Mouse (Mus musculus): ENCODE measurements around the gene Mgat3. TPM values are rescaled to one million over a fixed set of nuclear protein-coding genes. Genes with fewer than 3 reads are reported as not detected.

Mgat3 gene
- polyA plus RNA-seq, 1 experiment from 2014 or later = 12.8 TPM

- no peak overlapping the region for H3K9ac ChIP-seq (replicated peaks; ENCODE audit: low read depth, low read length)
- no peaks in the 10 kb centered on the region for H3K9me3 ChIP-seq (ENCODE audit: control insufficient read depth, low read depth, low read length)
- H3K27me3 ChIP-seq (ENCODE audit: control insufficient read depth, insufficient read depth, low read length) = no peaks in the 10 kb centered on the region
- H3K36me3 ChIP-seq (ENCODE audit: control insufficient read depth, insufficient read depth, low read length) = no peaks in the 10 kb centered on the region
- no peak overlapping the region for H3K4me2 ChIP-seq (replicated peaks; ENCODE audit: low read depth, low read length)
- no peak overlapping the region for H3K4me3 ChIP-seq (ENCODE audit: low read depth, low read length)
- no peak overlapping the region for H3K27ac ChIP-seq (ENCODE audit: low read length)
- ATAC-seq (ENCODE audit: insufficient number of reproducible peaks, insufficient read depth, low FRiP score, low read depth) = no peak
- 43% methylated on average over 2 of the region's 2 CpGs for WGBS
- no peaks in the 10 kb centered on the region for H3K4me1 ChIP-seq (ENCODE audit: control insufficient read depth, insufficient read depth, low read length)
Measured at GRCm38 (mm10) chr15:80225796-80226195, 52.3 kb downstream of the Mgat3 start.

GRCm38 (mm10) chr15:80228071-80228800 lies 54.7 kb downstream of the Mgat3 start:
- Histone ChIP-seq H3K4me1 (ENCODE audit: control insufficient read depth, insufficient read depth, low read length) (peaks cover 1% of the 10 kb centered on the region; the same call in 1 of the 2 replicates), H3K9me3 (ENCODE audit: control insufficient read depth, low read depth, low read length) (no peaks in the 10 kb centered on the region), H3K27me3 (ENCODE audit: control insufficient read depth, insufficient read depth, low read length) (no peaks in the 10 kb centered on the region), H3K4me2 (replicated peaks; ENCODE audit: low read depth, low read length) (no peak overlapping the region), H3K9ac (replicated peaks; ENCODE audit: low read depth, low read length) (no peak overlapping the region), H3K4me3 (ENCODE audit: low read depth, low read length) (no peak overlapping the region), H3K36me3 (ENCODE audit: control insufficient read depth, insufficient read depth, low read length) (no peaks in the 10 kb centered on the region), H3K27ac (ENCODE audit: low read length) (no peak overlapping the region)
- WGBS = 82% methylated on average over 17 of the region's 17 CpGs
- ATAC-seq (ENCODE audit: insufficient number of reproducible peaks, insufficient read depth, low FRiP score, low read depth) = no peak

DNA sequence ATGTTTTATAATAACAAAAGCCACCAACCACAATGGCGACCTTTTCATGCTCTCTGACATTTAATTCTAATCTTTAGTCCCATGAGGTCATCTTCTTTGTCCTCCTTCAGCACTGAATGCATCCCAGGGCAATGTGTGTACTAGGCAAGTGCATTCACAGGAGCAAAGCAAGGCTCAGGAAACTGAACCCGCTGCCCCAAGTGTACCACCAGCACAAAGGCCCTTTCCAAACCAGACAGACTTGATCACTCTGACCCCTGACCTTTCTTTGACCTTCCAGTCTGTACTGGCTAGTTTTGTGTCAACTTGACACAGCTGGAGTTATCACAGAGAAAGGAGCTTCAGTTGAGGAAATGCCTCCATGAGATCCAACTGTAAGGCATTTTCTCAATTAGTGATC lies 58.8 kb downstream of the Mgat3 start:
- no peak overlapping the region for H3K4me3 ChIP-seq (ENCODE audit: low read depth, low read length)
- H3K36me3 ChIP-seq (ENCODE audit: control insufficient read depth, insufficient read depth, low read length) = peaks cover 19% of the 10 kb centered on the region
- no peak overlapping the region for H3K4me2 ChIP-seq (replicated peaks; ENCODE audit: low read depth, low read length)
- H3K9ac ChIP-seq (replicated peaks; ENCODE audit: low read depth, low read length) = no peak overlapping the region
- no peaks in the 10 kb centered on the region for H3K9me3 ChIP-seq (ENCODE audit: control insufficient read depth, low read depth, low read length)
- 72% methylated on average over 2 of the region's 2 CpGs for WGBS
- no peak overlapping the region for H3K27ac ChIP-seq (ENCODE audit: low read length)
- no peaks in the 10 kb centered on the region for H3K27me3 ChIP-seq (ENCODE audit: control insufficient read depth, insufficient read depth, low read length)
- ATAC-seq (ENCODE audit: insufficient number of reproducible peaks, insufficient read depth, low FRiP score, low read depth) = no peak
- peaks cover 7% of the 10 kb centered on the region; the same call in 1 of the 2 replicates for H3K4me1 ChIP-seq (ENCODE audit: control insufficient read depth, insufficient read depth, low read length)

DNA sequence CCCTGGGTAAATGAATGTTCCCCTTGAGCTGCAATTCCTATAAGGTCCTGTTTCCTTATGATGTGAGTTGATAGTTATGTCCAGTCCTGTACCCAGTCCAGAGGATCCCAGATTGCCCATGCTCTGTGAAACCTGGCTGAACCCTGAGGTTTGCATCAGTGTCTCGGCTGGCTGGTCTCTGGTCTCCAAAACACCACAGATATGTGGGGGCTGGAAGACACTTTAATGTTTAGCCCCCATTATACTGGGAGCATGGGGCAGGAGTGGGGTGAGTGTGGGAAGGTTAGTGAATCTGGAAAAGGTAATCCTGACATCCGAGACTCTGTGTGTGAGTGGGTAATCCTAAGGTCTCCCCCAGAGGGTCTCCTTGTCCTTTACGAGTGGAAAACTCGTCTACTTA lies 59.5 kb downstream of the Mgat3 start:
- no peaks in the 10 kb centered on the region for H3K27me3 ChIP-seq (ENCODE audit: control insufficient read depth, insufficient read depth, low read length)
- peaks cover 7% of the 10 kb centered on the region; the same call in 1 of the 2 replicates for H3K4me1 ChIP-seq (ENCODE audit: control insufficient read depth, insufficient read depth, low read length)
- H3K27ac ChIP-seq (ENCODE audit: low read length) = peak overlapping the region; percentile 66; the same call in 1 of the 2 replicates
- H3K4me2 ChIP-seq (replicated peaks; ENCODE audit: low read depth, low read length) = 0 out of 2 replicates have a peak overlapping the region, but pooled peaks have one; percentile 76
- H3K9me3 ChIP-seq (ENCODE audit: control insufficient read depth, low read depth, low read length) = no peaks in the 10 kb centered on the region
- WGBS = 63% methylated on average over 4 of the region's 4 CpGs
- ATAC-seq (ENCODE audit: insufficient number of reproducible peaks, insufficient read depth, low FRiP score, low read depth) = no peak
- no peak overlapping the region for H3K4me3 ChIP-seq (ENCODE audit: low read depth, low read length)
- no peak overlapping the region for H3K9ac ChIP-seq (replicated peaks; ENCODE audit: low read depth, low read length)
- peaks cover 23% of the 10 kb centered on the region for H3K36me3 ChIP-seq (ENCODE audit: control insufficient read depth, insufficient read depth, low read length)

- peak within 1 kb of the TSS; percentile 87 for H3K4me3 ChIP-seq (ENCODE audit: low read depth, low read length)
- peak; percentile 98 for ATAC-seq (ENCODE audit: insufficient number of reproducible peaks, insufficient read depth, low FRiP score, low read depth)
- peaks cover 7% of the 10 kb centered on the region; the same call in 1 of the 2 replicates for H3K4me1 ChIP-seq (ENCODE audit: control insufficient read depth, insufficient read depth, low read length)
- H3K9ac ChIP-seq (replicated peaks; ENCODE audit: low read depth, low read length) = peak within 1 kb of the TSS; percentile 84
- H3K4me2 ChIP-seq (replicated peaks; ENCODE audit: low read depth, low read length) = peak within 1 kb of the TSS; percentile 76
- WGBS = under 1% methylated on average over 65 of the region's 67 CpGs
- H3K36me3 ChIP-seq (ENCODE audit: control insufficient read depth, insufficient read depth, low read length) = peaks cover 32% of the 10 kb centered on the region
- peak within 1 kb of the TSS; percentile 83 for H3K27ac ChIP-seq (ENCODE audit: low read length)
- H3K27me3 ChIP-seq (ENCODE audit: control insufficient read depth, insufficient read depth, low read length) = no peaks in the 10 kb centered on the region
- no peaks in the 10 kb centered on the region for H3K9me3 ChIP-seq (ENCODE audit: control insufficient read depth, low read depth, low read length)
Measured at GRCm38 (mm10) chr15:80233733-80234509, 60.4 kb downstream of the Mgat3 start, which contains the start of gene Mief1. Gene Mief1 (plus strand): TSS chr15:80234018.

DNA sequence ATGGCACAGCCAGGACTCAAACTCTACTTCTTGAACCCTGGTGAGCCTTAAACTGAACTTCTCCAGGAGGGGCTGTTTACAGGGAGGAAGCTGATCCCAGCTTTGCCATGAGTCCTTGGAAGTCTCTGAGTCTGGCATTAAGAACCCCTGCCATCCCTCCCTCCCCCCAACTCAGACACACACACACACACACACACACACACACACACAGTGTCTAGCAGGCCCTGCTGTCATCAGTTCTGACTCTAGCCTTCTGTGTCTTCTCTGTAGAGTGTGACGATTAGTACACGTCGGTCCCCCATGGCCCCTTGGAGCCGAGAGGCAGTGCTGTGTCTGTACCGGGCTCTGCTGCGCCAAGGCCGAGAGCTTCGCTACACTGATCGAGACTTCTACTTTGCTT lies 62.0 kb downstream of the Mgat3 start, which contains the start of gene AC140267.1:
AC140267.1 (plus strand) TSS at position 301 of the 400 bp plus-strand sequence.
- Histone ChIP-seq H3K4me1 (ENCODE audit: control insufficient read depth, insufficient read depth, low read length) (peaks cover 7% of the 10 kb centered on the region; the same call in 1 of the 2 replicates), H3K9ac (replicated peaks; ENCODE audit: low read depth, low read length) (peak within 1 kb of the TSS; percentile 84; the same call in 1 of the 2 replicates), H3K27me3 (ENCODE audit: control insufficient read depth, insufficient read depth, low read length) (no peaks in the 10 kb centered on the region), H3K4me3 (ENCODE audit: low read depth, low read length) (peak within 1 kb of the TSS; percentile 87), H3K4me2 (replicated peaks; ENCODE audit: low read depth, low read length) (peak within 1 kb of the TSS; percentile 76), H3K9me3 (ENCODE audit: control insufficient read depth, low read depth, low read length) (no peaks in the 10 kb centered on the region), H3K27ac (ENCODE audit: low read length) (no peak within 1 kb of the TSS), H3K36me3 (ENCODE audit: control insufficient read depth, insufficient read depth, low read length) (peaks cover 34% of the 10 kb centered on the region)
- ATAC-seq (ENCODE audit: insufficient number of reproducible peaks, insufficient read depth, low FRiP score, low read depth) = no peak
- 94% methylated on average over 9 of the region's 9 CpGs for WGBS

- H3K9ac ChIP-seq (replicated peaks; ENCODE audit: low read depth, low read length) = no peak overlapping the region
- no peaks in the 10 kb centered on the region for H3K27me3 ChIP-seq (ENCODE audit: control insufficient read depth, insufficient read depth, low read length)
- no peak overlapping the region for H3K4me3 ChIP-seq (ENCODE audit: low read depth, low read length)
- H3K36me3 ChIP-seq (ENCODE audit: control insufficient read depth, insufficient read depth, low read length) = peaks cover 79% of the 10 kb centered on the region
- ATAC-seq (ENCODE audit: insufficient number of reproducible peaks, insufficient read depth, low FRiP score, low read depth) = no peak
- no peak overlapping the region for H3K4me2 ChIP-seq (replicated peaks; ENCODE audit: low read depth, low read length)
- no peaks in the 10 kb centered on the region for H3K9me3 ChIP-seq (ENCODE audit: control insufficient read depth, low read depth, low read length)
- 93% methylated on average over 12 of the region's 12 CpGs for WGBS
- H3K4me1 ChIP-seq (ENCODE audit: control insufficient read depth, insufficient read depth, low read length) = peaks cover 8% of the 10 kb centered on the region; the same call in 1 of the 2 replicates
- H3K27ac ChIP-seq (ENCODE audit: low read length) = no peak overlapping the region
Measured at GRCm38 (mm10) chr15:80248135-80248534, 74.6 kb downstream of the Mgat3 start.

DNA sequence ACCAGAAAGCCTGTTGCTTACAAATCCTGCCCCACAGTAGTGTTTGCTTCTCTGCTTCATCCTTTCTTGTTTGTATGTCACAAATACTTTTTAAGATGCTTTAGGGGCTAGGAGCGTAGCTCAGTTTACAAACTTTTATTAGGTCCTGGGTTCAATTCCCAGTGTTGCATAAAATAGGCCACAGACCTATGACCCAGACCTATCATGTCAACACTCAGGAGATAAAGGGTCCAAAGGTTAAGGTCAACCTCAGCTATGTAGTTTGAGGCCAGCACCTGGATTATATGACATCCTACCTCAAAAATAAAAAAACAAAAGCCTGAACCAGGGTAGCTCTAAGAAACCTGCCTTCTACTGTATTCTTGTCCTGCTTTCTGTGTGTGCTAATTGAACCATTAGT lies 75.1 kb downstream of the Mgat3 start:
- Histone ChIP-seq H3K9me3 (ENCODE audit: control insufficient read depth, low read depth, low read length) (no peaks in the 10 kb centered on the region), H3K4me3 (ENCODE audit: low read depth, low read length) (no peak overlapping the region), H3K27ac (ENCODE audit: low read length) (no peak overlapping the region), H3K9ac (replicated peaks; ENCODE audit: low read depth, low read length) (no peak overlapping the region), H3K27me3 (ENCODE audit: control insufficient read depth, insufficient read depth, low read length) (no peaks in the 10 kb centered on the region), H3K36me3 (ENCODE audit: control insufficient read depth, insufficient read depth, low read length) (peaks cover 75% of the 10 kb centered on the region), H3K4me2 (replicated peaks; ENCODE audit: low read depth, low read length) (no peak overlapping the region), H3K4me1 (ENCODE audit: control insufficient read depth, insufficient read depth, low read length) (peaks cover 11% of the 10 kb centered on the region; the same call in 1 of the 2 replicates)
- ATAC-seq (ENCODE audit: insufficient number of reproducible peaks, insufficient read depth, low FRiP score, low read depth) = no peak
- WGBS = 95% methylated on average over 1 of the region's 1 CpGs

All from stomach, embryonic 14.5 days (tissue).